Mouse (Mus musculus) spleen, embryonic (tissue): ENCODE measurements around the gene Dab1.

ENCODE experiments used
- CTCF ChIA-PET: fragments of 350-600 bp; sonication (Branson Sonifier 250); formaldehyde crosslinking; loops from one replicate; lab custom pipeline; 2022; lab: Charles Lee

Dab1 gene

GRCm38 (mm10) chr4:104579946-104580544, 960.9 kb downstream of the Dab1 start:
- CTCF ChIA-PET = no interaction called here

GRCm38 (mm10) chr4:104582726-104583125, 963.6 kb downstream of the Dab1 start:
- CTCF ChIA-PET = no interaction called here

GRCm38 (mm10) chr4:104587826-104588225, 968.7 kb downstream of the Dab1 start:
- CTCF ChIA-PET = no interaction called here

GRCm38 (mm10) chr4:104596936-104597335, 977.8 kb downstream of the Dab1 start:
- CTCF ChIA-PET = no interaction called here

GRCm38 (mm10) chr4:104597490-104598465, 978.6 kb downstream of the Dab1 start:
- CTCF ChIA-PET = no interaction called here

GRCm38 (mm10) chr4:104602804-104603203, 983.6 kb downstream of the Dab1 start:
- CTCF ChIA-PET = no interaction called here

GRCm38 (mm10) chr4:104604298-104604697, 985.1 kb downstream of the Dab1 start:
- CTCF ChIA-PET = no interaction called here

GRCm38 (mm10) chr4:104606881-104607280, 987.7 kb downstream of the Dab1 start:
- CTCF ChIA-PET = no interaction called here

GRCm38 (mm10) chr4:104607636-104608035, 988.5 kb downstream of the Dab1 start:
- CTCF ChIA-PET = no interaction called here

GRCm38 (mm10) chr4:104619452-104619851, 1000.3 kb downstream of the Dab1 start:
- CTCF ChIA-PET = no interaction called here

GRCm38 (mm10) chr4:104625316-104625715, 1006.2 kb downstream of the Dab1 start:
- CTCF ChIA-PET = no interaction called here

GRCm38 (mm10) chr4:104628708-104629107, 1009.5 kb downstream of the Dab1 start:
- CTCF ChIA-PET = no interaction called here

- CTCF ChIA-PET = no interaction called here
Observed at GRCm38 (mm10) chr4:104637016-104637415, 1017.9 kb downstream of the Dab1 start.

GRCm38 (mm10) chr4:104640617-104641016, 1021.5 kb downstream of the Dab1 start:
- CTCF ChIA-PET = no interaction called here

GRCm38 (mm10) chr4:104642761-104643469, 1023.8 kb downstream of the Dab1 start:
- CTCF ChIA-PET = no interaction called here

- CTCF ChIA-PET = no interaction called here
Observed at GRCm38 (mm10) chr4:104643534-104644356, 1024.6 kb downstream of the Dab1 start.

- CTCF ChIA-PET = no interaction called here
Observed at GRCm38 (mm10) chr4:104644357-104644630, 1025.1 kb downstream of the Dab1 start.

GRCm38 (mm10) chr4:104644862-104645261, 1025.7 kb downstream of the Dab1 start:
- CTCF ChIA-PET = no interaction called here

GRCm38 (mm10) chr4:104651761-104652160, 1032.6 kb downstream of the Dab1 start:
- CTCF ChIA-PET = no interaction called here

GRCm38 (mm10) chr4:104656728-104657127, 1037.6 kb downstream of the Dab1 start:
- CTCF ChIA-PET = no interaction called here

GRCm38 (mm10) chr4:104662841-104663614, 1043.9 kb downstream of the Dab1 start:
- CTCF ChIA-PET = no interaction called here
